Mouse (Mus musculus): ENCODE data around the gene Il18r1. TPM values are rescaled to one million over a fixed set of nuclear protein-coding genes. Genes with fewer than 3 reads are reported as not detected.

Gene Il18r1
- total RNA-seq, 2 experiments from 2014 or later: not detected

- intact Hi-C loops (cut with DNase I): no loop called here
Measured at GRCm38 (mm10) chr1:40479505-40479923, 14.2 kb downstream of the Il18r1 start.

GRCm38 (mm10) chr1:40494594-40494993 lies 29.2 kb downstream of the Il18r1 start:
- no peak for DNase-seq
- intact Hi-C loops (cut with DNase I): no loop called here

More at GRCm38 (mm10) chr1:40479505-40479923, 14.2 kb downstream of the Il18r1 start:
- DNase-seq: no peak

- no peak for DNase-seq
- intact Hi-C loops (cut with DNase I): no loop called here
Measured at GRCm38 (mm10) chr1:40499708-40500107, 34.4 kb downstream of the Il18r1 start.

- intact Hi-C loops (cut with DNase I): no loop called here
Measured at GRCm38 (mm10) chr1:40501126-40501525, 35.8 kb downstream of the Il18r1 start.

GRCm38 (mm10) chr1:40501546-40502398 lies 36.4 kb downstream of the Il18r1 start:
- intact Hi-C loops (cut with DNase I): no loop called here
- DNase-seq: no peak

More at GRCm38 (mm10) chr1:40501126-40501525, 35.8 kb downstream of the Il18r1 start:
- no peak for DNase-seq

- DNase-seq: no peak
- intact Hi-C loops (cut with DNase I): no loop called here
Measured at GRCm38 (mm10) chr1:40504548-40504947, 39.2 kb downstream of the Il18r1 start.

- intact Hi-C loops (cut with DNase I): no loop called here
- no peak for DNase-seq
Measured at GRCm38 (mm10) chr1:40514851-40515585, 49.7 kb downstream of the Il18r1 start, which contains the start of gene Il18rap. Gene Il18rap (plus strand): TSS chr1:40515362.

- no peak for DNase-seq
- intact Hi-C loops (cut with DNase I): no loop called here
Measured at GRCm38 (mm10) chr1:40516364-40516763, 51.0 kb downstream of the Il18r1 start.

- no peak for DNase-seq
- intact Hi-C loops (cut with DNase I): no loop called here
Measured at GRCm38 (mm10) chr1:40522918-40523317, 57.6 kb downstream of the Il18r1 start.

- intact Hi-C loops (cut with DNase I): no loop called here
- no peak for DNase-seq
Measured at GRCm38 (mm10) chr1:40523971-40524722, 58.8 kb downstream of the Il18r1 start.

GRCm38 (mm10) chr1:40529287-40529686 lies 63.9 kb downstream of the Il18r1 start:
- DNase-seq: no peak
- intact Hi-C loops (cut with DNase I): no loop called here

- DNase-seq: no peak
- intact Hi-C loops (cut with DNase I): loop anchor here (10.0 kb wide), 1 partner anchor 513 kb away; no protein-coding TSS in a partner anchor
Measured at GRCm38 (mm10) chr1:40537577-40537976, 72.2 kb downstream of the Il18r1 start.

- peak; percentile 54 for DNase-seq
- intact Hi-C loops (cut with DNase I): loop anchor here (10.0 kb wide), 1 partner anchor 430 kb away; no protein-coding TSS in a partner anchor
Measured at GRCm38 (mm10) chr1:40544650-40545049, 79.3 kb downstream of the Il18r1 start.

- no peak for DNase-seq
- intact Hi-C loops (cut with DNase I): loop anchor here (2.0 to 10.0 kb wide), 2 partner anchors 166 to 432 kb away; no protein-coding TSS in a partner anchor
Measured at GRCm38 (mm10) chr1:40546645-40547044, 81.3 kb downstream of the Il18r1 start.

GRCm38 (mm10) chr1:40547064-40547572 lies 81.8 kb downstream of the Il18r1 start:
- no peak for DNase-seq
- intact Hi-C loops (cut with DNase I): loop anchor here (2.0 to 10.0 kb wide), 2 partner anchors 166 to 432 kb away; no protein-coding TSS in a partner anchor

- peak; percentile 31 for DNase-seq
- intact Hi-C loops (cut with DNase I): loop anchor here (2.0 to 10.0 kb wide), 2 partner anchors 167 to 433 kb away; no protein-coding TSS in a partner anchor
Measured at GRCm38 (mm10) chr1:40547762-40548161, 82.4 kb downstream of the Il18r1 start.
